Mouse (Mus musculus): ENCODE results near the gene Bcas3.

Gene Bcas3

DNA sequence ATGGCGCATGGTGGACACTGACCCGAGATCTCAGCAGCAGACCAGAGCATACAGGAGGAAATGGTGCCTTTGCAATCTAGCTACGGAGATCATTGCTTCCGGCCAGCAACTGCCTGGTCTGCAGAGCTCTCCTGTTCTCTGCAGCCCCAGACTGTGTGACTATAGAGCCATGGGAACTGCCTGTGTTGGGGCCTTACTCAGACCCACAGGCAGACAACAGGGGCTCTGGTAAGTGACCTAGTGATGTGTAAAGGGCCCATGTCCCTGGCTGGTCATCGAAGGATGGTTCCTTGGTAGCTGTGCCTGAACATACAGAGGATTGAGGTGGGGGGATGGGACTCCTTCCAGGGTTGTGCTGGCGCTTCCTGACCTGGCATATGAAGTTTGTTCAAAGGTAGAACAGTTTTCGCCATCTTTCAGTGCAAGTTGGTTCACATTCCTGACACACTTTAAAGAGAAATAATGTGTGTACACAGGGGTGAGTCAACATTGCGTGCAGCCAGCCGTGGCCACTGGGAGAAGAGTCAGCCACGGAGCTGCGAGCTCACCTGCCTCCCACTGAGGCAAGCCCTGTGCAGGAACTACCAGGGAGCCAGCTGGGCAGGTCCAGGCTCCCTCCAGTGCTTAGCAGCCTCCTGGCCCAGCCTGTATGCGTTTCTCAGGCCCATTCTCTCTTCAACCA is 439.7 kb downstream of the Bcas3 start:
- DNase-seq (ENCODE audit: low read depth, low spot score): no peak

DNA sequence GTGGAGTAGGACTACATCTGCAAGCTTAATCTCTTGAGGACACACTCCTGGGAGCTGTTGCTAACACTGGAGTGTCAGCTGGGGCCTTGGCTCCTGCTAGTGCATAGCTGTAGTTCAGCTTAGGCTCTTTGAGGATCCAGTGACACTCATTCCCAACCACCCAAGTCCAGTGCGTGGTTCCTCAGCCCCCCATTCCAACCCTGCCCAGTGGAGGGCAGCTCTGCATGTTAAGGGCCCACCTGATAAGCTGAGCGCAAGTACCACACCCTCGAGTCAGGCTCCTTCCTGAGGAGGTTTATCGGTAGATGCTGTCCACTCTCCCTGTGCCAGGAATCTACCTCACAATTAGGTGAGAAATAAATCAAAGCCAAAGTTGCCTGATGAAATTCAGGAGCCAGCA is 446.5 kb downstream of the Bcas3 start:
- no peak for DNase-seq (ENCODE audit: low read depth, low spot score)

DNA sequence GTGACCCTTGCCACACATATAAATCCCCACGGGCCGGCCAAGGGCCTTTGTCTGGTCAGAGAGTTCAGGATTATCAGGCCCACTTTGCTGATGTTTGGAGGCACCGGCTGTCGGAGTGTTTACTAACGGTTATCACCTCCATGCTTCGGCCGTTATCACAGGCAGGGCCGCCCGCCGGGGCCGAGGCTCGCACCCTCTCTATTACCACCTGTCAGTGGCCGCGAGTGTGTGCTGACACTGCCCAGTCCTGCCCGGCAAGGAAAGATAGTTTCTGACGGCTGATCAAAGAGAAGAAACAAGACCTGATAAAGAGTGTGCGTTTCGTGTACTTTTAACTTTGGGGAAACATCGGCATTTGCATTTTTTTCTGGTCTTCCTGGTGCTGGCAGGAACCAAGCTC is 446.9 kb downstream of the Bcas3 start:
- DNase-seq (ENCODE audit: low read depth, low spot score): no peak

DNA sequence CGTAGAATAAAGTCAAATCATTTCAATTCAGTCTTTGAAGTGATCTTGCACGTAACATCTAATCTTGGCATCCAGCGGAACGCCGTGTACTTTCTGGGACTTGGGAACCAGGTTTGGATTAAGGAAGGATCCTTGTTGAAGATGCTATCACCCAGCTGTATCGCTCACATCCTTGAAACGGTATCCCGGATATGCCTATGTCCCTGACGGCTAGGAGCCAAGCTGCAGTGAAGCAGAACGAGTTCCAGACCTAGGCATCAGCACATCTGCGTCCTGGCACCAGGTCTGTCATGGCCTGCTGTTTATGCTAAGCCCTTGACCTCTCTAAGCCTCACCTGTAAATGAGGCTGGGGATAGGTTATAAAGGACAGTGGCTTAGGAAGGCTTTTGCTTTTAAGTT is 447.4 kb downstream of the Bcas3 start:
- no peak for DNase-seq (ENCODE audit: low read depth, low spot score)

DNA sequence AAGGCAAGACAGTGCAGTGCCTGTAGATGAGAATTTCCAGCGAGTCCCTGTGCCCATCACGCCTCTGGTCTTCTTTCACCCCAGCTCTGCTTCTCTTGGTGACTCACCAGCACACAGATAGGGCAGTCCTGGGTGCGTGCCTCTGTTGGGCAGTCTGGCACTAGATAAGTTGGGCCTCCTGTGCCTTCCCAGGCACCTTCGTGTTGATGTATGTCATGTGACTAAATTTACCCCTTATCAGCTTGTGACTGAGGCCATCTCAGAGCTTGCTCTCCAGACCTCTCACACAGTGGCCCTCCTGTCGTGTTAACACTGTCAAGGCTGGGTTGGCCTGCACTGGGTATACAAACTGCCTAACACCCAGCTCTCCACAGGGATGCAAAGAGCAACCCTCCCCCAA is 451.1 kb downstream of the Bcas3 start:
- DNase-seq (ENCODE audit: low read depth, low spot score): no peak

DNA sequence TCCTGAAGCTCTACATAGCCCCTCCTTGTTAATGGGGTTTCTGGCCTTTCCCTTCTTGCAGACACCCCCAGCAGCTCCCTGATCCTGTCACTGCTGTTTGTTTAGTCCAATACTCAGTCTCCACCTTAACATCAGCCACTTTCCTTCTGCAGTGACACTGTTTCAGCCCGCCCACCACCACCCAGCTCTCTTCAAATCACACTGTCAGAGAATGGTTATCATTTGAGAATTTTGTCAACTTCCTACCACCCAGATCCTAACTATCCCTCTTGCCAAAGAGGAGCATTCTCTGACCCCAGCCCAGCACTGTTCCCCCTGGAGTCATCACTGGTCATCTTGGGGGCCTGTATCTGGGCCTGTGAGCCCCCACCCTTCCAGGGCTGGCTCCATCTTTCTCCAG is 452.8 kb downstream of the Bcas3 start:
- no peak for DNase-seq (ENCODE audit: low read depth, low spot score)

DNA sequence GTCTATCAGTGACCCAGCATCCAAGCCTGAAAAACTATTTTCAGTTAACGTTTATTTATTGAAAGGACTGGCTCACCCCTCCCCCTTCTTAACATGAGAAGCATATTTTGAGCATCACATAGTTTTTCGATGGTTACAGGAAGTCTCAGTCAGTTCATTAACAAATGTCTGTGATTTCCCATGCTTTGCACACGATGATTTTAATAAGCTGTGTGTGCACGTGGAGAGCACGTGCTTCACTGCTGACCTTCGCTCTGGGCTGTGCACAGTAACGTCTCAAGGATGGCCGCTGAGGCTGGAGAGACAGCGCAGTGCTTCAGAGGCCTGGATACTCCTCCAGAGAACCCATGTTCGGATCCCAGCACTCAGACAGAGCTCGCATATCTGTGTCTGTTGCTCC is 454.4 kb downstream of the Bcas3 start:
- no peak for DNase-seq (ENCODE audit: low read depth, low spot score)

DNA sequence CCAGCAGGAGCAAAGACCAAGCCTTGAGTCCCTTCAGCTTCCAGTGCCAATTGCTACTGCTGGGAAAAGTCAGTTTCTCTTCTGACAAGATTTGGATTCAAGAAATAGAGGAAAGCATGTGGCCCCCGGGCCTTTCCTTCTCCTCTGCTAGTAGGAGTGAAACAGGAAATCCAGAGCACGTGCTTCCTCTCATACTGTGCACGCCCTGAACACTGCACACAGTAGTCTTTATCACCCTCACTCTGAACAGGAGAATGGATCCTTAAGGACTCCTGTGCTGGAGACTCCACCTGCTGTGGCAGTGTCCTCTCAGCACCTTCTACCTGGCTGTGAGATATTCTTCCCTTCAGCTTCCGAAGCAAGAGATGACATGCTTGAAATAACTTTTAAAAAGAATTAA is 458.3 kb downstream of the Bcas3 start:
- DNase-seq (ENCODE audit: low read depth, low spot score): no peak

DNA sequence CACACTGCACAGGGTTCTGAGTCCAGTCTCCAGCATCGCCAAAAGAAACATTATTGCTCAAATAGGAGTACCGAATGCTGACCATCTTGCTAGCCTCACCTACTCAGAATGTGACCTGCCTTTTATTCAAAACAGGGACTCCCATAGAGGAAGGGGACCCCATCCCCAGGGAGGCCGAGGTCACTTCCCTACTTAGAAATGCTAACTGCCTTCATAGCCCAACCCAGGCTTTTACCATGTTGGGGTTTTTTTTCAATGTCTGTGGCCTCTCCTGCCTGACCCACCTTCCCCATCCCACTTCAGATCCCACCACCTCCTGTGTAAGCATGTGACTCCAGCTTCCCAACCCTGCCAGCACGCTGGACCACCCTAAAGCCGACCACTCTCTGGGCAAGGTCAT is 458.7 kb downstream of the Bcas3 start:
- DNase-seq (ENCODE audit: low read depth, low spot score): no peak

DNA sequence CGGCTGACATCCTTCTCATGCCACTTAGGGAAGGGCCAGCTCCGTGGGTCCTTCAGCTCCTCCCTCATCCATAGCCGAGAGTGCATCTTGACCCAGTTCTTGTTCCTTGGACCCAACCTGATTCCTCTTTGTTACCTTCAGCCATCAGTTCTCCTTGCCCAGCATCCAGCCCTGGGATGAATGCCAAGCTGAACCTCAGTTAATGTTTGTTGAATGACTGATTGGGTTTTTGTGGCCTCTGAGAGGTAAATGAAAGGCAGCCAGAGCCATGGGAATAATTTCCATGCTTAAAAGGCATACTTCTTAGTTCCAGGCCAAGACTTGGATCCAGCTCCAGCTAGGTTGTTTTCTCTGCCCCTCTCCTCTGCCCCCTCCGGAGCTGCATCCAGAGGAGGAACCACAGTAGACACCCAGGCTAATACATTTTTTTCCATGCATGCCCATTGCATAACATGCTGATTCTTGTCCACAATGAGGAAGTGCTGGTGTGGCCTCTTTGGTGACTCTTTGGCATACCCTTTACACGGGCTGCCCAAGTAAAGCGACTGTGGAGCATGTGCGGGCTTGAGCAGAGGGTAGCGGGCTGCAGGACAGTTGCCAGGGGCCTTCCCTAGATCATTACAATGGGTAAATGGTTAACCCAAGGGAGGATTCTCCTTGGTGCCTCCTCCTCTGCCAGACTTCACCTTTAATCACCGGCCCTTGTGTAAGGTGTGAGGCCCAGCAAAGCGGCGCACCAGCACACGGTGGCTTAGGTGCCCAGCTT is 459.4 kb downstream of the Bcas3 start:
- DNase-seq (ENCODE audit: low read depth, low spot score): no peak

DNA sequence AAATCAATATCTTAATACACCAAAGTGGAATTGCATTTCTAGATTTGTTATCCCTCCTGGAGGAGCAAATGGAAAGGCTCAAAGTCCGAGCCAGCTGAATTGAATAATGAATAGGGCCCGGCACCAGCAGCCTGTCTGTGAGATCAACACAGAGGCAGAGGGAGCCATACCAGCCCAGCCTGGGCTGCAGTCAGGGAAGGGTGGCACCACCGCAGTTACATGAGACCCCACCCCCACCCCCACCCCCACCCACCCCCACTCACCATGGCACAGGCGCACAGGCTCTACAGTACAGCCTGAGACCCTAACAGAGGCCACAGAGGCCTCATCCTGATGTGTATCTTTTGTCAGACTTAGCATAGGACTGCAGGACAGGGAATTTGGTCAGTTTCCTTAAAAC is 461.7 kb downstream of the Bcas3 start:
- DNase-seq (ENCODE audit: low read depth, low spot score): no peak

DNA sequence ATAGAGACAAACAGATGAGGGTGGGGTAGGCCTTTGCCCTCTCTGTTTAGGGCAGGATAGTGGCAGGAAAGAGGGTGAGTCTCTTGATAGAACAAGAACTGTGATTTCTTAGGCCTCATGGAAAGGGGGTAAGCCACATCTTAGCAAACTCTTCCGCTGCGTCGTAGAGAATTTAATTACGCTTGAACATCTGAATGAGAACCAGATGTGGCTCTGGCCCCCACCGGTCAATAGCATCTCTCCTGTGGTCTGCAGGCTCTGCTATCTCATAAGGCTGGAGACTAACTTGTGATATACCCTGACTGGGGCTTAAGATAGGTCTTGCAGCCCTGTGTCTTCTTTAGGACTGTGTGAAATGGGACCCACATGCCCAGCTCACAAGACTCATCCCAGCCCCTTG is 463.5 kb downstream of the Bcas3 start:
- DNase-seq (ENCODE audit: low read depth, low spot score): no peak

DNA sequence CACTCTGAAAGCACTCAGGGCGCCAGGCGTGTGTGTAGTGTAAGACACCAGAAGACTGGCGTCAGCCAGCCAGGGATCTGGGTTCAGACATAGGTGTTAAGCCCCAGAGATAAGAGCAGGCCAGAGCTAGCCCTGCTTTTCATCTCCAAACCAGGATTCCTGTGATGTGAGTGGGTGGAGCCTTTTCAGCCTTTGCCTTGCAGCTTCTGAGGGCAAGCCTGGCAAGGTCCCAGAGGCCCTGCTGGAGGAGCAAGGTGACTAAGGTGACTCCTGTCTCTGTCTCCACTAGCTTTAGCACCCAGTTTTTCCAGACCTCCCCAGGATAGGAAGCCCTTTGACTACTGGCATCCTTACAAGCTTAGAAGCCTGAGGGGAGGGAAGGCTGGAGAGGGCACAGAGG is 465.4 kb downstream of the Bcas3 start:
- DNase-seq (ENCODE audit: low read depth, low spot score): no peak

DNA sequence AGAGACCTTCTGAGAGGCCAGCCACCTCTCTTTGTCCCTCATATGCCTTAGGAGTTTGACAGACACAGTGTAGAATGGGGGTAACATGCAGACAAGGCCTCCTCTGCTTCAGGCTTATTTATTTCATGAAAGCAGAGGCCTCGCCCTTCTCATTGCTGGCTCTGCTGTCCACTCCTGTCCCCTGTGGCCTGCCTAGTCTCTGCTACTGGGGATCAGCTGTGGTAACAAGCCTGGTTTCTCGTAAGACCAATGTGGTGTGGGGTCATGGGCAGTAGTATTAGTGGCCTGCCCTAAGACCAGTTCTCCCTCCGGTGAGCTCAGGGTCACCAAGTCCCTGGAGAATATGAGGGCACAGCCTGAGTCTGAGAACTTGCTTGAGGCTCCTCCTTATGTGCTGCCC is 468.0 kb downstream of the Bcas3 start:
- no peak for DNase-seq (ENCODE audit: low read depth, low spot score)

DNA sequence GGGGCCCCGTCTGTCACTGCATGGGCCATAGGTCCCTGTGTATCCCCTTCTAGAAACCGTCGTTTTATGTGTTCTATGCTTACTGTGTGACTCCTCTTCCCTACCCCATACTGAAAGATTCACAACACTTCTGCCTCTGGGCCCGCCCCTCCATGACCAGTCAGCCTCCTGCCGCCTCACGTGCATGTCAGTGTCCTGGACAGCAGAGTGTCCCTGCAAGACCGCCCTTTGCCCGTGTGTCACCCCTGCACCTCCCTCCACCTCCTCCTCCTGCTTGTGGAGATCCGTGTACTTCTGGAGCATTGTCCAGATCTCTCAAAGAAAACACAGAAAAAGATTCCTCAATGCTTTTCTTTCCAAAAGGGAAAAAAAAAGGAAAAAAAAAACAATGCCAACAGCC is 468.7 kb downstream of the Bcas3 start:
- DNase-seq (ENCODE audit: low read depth, low spot score): no peak

DNA sequence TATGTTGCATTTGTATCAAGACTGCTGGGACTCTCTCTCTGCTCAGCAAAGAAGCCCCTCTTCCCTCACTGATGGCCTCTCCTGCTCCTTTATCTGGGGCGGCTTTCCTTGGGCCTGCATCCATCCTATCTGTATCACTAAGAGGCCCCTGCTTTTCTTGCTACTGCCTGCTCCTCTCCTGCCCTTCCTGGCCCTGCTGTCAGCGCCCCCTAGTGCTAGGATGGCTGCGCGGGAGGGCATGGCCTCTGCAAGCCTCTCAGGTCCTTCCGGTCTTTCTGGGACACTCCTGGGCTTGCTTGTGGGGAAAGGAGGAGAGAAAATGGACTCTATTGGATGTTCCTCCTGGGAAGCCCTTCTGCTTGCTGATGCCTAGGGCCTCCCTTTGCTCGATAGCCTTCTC is 470.2 kb downstream of the Bcas3 start:
- DNase-seq (ENCODE audit: low read depth, low spot score): peak; percentile 54

DNA sequence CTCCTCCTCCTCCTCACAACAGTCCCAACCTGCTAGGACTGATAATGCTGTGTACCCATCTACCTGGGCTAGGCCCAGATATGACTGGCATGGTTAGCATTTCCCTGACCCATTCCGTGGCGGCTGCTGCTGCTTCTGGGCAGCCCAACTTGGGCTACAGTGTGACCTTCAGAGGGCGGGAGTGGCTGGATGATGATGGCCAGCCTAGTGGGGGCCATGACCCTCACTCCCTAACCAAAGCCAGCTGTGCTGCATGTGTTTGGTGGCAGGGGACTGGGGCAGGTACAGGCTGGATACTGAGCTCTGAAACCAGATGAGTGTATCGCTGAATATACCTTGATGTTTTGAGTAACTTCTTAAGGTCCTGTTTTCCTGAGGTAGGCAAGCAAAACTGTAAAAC is 470.8 kb downstream of the Bcas3 start:
- no peak for DNase-seq (ENCODE audit: low read depth, low spot score)

DNA sequence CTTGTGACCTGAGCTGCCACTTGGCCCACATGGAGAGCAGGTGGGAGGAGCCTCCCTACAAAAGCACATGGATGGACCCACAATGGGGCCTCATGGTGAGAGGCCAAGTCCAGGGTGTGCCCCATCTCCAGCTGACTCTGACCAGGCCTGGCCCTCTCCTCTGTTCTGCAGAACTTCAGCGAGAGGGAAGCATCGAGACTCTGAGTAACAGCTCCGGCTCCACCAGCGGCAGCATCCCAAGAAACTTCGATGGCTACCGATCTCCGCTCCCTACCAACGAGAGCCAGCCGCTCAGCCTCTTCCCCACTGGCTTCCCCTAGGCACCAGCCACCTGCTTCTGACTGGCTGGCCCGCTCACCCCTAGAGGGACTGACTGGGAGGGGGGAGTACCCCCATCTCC is 472.1 kb downstream of the Bcas3 start:
- DNase-seq (ENCODE audit: low read depth, low spot score): no peak

DNA sequence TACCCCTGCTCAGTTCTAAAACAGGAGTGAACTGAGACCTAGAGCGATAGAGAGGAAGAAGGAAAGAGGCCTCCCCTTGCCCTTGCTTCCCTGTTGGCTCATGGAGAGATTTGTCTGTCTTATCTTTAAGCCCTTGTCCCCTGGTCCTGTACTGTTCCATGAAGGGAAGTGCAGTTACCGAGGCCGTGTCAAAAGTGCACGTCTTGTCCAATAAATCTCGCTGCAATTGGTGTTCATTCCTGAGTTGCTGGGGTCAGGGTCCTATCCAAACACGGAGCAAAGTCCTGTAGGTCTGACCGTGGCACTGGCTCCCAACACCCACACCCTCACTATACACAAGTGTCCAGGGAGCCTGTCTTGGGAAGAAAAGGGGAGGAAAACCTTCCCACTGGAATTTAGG is 472.9 kb downstream of the Bcas3 start:
- no peak for DNase-seq (ENCODE audit: low read depth, low spot score)

DNA sequence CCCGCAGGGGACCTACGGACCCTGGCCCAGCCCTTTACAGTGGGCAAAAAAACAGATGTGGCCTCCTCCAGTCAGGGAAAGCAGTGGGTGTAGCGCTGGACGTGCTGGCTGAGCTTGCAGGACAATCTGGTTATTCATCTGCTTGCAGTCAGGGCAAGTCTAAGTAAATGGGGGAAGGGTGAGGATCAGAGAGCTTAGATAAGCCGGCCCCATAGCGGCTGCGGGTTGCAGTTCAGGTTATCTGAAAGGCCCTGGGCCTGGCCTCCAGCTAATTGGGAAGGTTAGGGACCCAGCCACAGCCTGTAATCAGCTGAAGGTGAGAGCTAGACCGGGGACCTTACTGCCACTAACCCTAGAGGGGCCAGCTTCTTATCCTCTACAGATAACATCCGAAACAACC is 474.4 kb downstream of the Bcas3 start:
- no peak for DNase-seq (ENCODE audit: low read depth, low spot score)

DNA sequence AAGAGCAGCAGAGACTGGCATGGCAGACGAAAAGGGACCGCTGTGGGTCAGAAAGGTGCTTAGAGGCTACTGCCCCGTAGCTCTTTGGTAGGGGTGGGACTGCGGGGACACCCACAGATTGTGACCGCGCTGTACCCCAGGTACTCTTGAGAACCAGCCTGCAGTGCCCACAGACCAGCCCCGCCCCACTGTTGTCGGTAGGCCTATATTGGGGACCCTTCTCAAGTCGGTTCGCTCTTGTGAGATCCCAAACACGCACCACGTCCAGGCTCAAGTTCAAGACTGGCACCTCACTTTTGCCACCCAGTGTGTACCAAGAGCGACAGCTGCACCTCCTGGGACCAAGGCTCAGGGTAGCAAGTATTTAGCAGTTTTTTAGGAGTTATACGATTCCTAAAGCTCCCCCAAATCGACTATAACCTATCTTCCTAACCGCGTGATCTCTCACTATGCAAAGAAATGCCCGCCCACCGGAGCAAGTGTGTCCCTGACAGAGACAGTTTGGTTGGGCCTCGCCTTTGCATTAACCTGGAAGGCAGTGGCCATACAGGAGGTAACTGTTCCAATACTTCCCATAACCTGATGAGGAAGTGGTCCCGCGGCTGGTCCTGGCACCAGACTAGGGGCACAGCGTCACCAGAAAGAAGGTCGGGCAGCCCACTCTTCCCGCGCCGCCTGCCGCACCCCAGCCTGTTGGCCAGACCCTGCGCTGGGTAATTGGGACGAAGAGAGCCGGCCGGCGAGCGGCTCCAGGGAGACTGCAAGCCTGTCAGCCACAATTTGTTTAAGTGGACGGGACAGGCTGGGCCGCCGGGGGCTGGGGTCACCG is 475.9 kb downstream of the Bcas3 start:
- DNase-seq (ENCODE audit: low read depth, low spot score): no peak

DNA sequence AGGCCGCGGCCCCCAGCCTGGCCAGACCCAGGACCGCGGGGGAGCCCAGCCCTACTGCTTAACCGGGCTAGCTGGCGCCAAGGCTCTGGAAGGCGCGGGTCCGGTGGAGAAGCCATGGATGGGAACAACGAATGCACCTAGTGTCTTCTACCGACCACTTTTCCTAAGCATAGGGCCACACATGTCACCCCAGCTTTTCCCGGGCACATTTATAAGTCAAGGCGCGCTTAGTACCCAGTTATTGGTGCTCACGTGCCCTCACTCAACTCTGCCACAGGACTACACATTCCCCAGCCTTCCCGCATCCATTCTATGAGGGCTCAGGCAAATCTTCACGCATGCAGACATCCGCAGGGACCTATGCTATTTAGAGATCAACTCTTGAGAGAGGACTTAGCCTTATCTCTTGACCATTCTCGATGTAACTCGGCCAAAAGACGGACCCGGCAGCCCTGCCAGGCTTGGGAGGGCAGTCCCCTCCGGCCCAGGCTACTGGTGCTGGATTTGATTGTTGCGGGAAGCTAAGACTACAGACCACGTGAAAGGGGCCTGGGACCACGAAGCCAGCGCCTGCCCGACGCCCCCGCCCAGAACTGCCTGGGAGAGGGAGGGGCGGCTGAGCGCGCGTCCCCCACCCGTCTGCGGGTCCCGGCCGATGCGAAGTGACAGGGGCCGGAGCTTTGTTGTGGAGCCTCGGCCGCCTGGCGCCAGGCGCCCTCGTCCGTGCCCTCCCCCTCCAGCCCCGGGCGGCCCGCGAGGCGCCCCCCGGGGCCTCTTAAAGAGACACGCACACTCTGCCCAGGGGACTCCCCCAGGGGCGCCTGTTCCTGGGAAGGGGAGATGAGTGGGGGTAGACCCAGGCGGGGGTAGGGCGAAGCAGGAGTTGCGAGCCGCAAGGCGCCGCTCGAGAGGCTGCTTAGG is 476.8 kb downstream of the Bcas3 start:
- no peak for DNase-seq (ENCODE audit: low read depth, low spot score)

All from CD4-positive helper T cell, adult 2 months (primary cell).